Mouse (Mus musculus): ENCODE measurements around the gene Dvl2. TPM values are rescaled to one million over a fixed set of nuclear protein-coding genes. Genes with fewer than 3 reads are reported as not detected.

Dvl2 gene
- total RNA-seq, 1 experiment from 2014 or later = 22.3 TPM

GRCm38 (mm10) chr11:70028401-70029129 is 28.2 kb downstream of the Dvl2 start:
- no peak for DNase-seq

- DNase-seq = peak; percentile 56
Measured at GRCm38 (mm10) chr11:70029130-70029801, 28.9 kb downstream of the Dvl2 start.

- no peak for DNase-seq
Measured at GRCm38 (mm10) chr11:70029829-70030550, 29.6 kb downstream of the Dvl2 start.

- DNase-seq = no peak
Measured at GRCm38 (mm10) chr11:70030651-70031320, 30.4 kb downstream of the Dvl2 start.

GRCm38 (mm10) chr11:70031321-70031670 is 30.9 kb downstream of the Dvl2 start:
- DNase-seq = no peak

GRCm38 (mm10) chr11:70038174-70038573 is 37.8 kb downstream of the Dvl2 start:
- no peak for DNase-seq

GRCm38 (mm10) chr11:70039631-70040030 is 39.2 kb downstream of the Dvl2 start:
- no peak for DNase-seq

- DNase-seq = no peak
Measured at GRCm38 (mm10) chr11:70040184-70040583, 39.8 kb downstream of the Dvl2 start.

GRCm38 (mm10) chr11:70042309-70043085 is 42.1 kb downstream of the Dvl2 start:
- DNase-seq = no peak

- no peak for DNase-seq
Measured at GRCm38 (mm10) chr11:70043665-70044064, 43.3 kb downstream of the Dvl2 start.

GRCm38 (mm10) chr11:70045435-70045834 is 45.0 kb downstream of the Dvl2 start:
- no peak for DNase-seq

- DNase-seq = no peak
Measured at GRCm38 (mm10) chr11:70049366-70049765, 49.0 kb downstream of the Dvl2 start.

GRCm38 (mm10) chr11:70049816-70050215 is 49.4 kb downstream of the Dvl2 start:
- DNase-seq = no peak

GRCm38 (mm10) chr11:70053156-70053555 is 52.8 kb downstream of the Dvl2 start:
- DNase-seq = no peak

GRCm38 (mm10) chr11:70053898-70054570 is 53.6 kb downstream of the Dvl2 start, which contains the start of gene Asgr1:
Gene Asgr1, plus strand, starts transcription at chr11:70054085.
- DNase-seq = no peak

GRCm38 (mm10) chr11:70055618-70056214 is 55.3 kb downstream of the Dvl2 start:
- DNase-seq = peak; percentile 72

GRCm38 (mm10) chr11:70057805-70058204 is 57.4 kb downstream of the Dvl2 start:
- no peak for DNase-seq

- no peak for DNase-seq
Measured at GRCm38 (mm10) chr11:70059930-70060329, 59.5 kb downstream of the Dvl2 start.

Data from adrenal gland, postnatal 25 days (tissue).